Mouse (Mus musculus) fibroblast of lung, adult 2 months (primary cell): ENCODE results near the gene Zbed5.
"Not testable (repeated sequence)": the region's sequence is repeated elsewhere in the genome, so short reads cannot be mapped to it uniquely, and the experiment has no call there.

ENCODE experiments used
- DNase-seq: peaks from one replicate; pipeline ENCODE4 v3.0.0-alpha.2; 2011; ENCODE audit warnings: low read depth

Gene Zbed5

GRCm38 (mm10) chr5:129908242-129908965, 12.9 kb downstream of the Zbed5 start, which contains the start of gene Nupr1l:
Nupr1l (plus strand) TSS chr5:129908540.
- peak; percentile 51 for DNase-seq

- no peak for DNase-seq
These were observed 13.6 kb downstream of the Zbed5 start for GRCm38 (mm10) chr5:129909147-129909546.

- no peak for DNase-seq
These were observed 14.1 kb downstream of the Zbed5 start for GRCm38 (mm10) chr5:129909591-129909990.

GRCm38 (mm10) chr5:129914024-129914423, 18.5 kb downstream of the Zbed5 start:
- no peak for DNase-seq

- not testable (repeated sequence) for DNase-seq
These were observed 20.0 kb downstream of the Zbed5 start for GRCm38 (mm10) chr5:129915491-129915890.

- DNase-seq = no peak
These were observed 22.6 kb downstream of the Zbed5 start for GRCm38 (mm10) chr5:129918065-129918651.

- DNase-seq = no peak
These were observed 23.2 kb downstream of the Zbed5 start for GRCm38 (mm10) chr5:129918752-129919151.

GRCm38 (mm10) chr5:129919320-129919719, 23.8 kb downstream of the Zbed5 start:
- no peak for DNase-seq

- DNase-seq = no peak
These were observed 26.4 kb downstream of the Zbed5 start for GRCm38 (mm10) chr5:129921972-129922371.

GRCm38 (mm10) chr5:129924820-129925452, 29.4 kb downstream of the Zbed5 start:
- DNase-seq = no peak

- no peak for DNase-seq
These were observed 30.4 kb downstream of the Zbed5 start for GRCm38 (mm10) chr5:129925933-129926332.

GRCm38 (mm10) chr5:129929924-129930855, 34.7 kb downstream of the Zbed5 start:
- no peak for DNase-seq

GRCm38 (mm10) chr5:129936941-129937340, 41.4 kb downstream of the Zbed5 start:
- DNase-seq = no peak

- no peak for DNase-seq
These were observed 44.8 kb downstream of the Zbed5 start for GRCm38 (mm10) chr5:129940281-129940680.

GRCm38 (mm10) chr5:129940736-129941494, 45.4 kb downstream of the Zbed5 start:
- DNase-seq = no peak

- DNase-seq = peak; percentile 96
These were observed 46.0 kb downstream of the Zbed5 start, which contains the start of gene Vkorc1l1 for GRCm38 (mm10) chr5:129941495-129942045. Vkorc1l1 (plus strand) TSS chr5:129941970.

- DNase-seq = not testable (repeated sequence)
These were observed 46.8 kb downstream of the Zbed5 start for GRCm38 (mm10) chr5:129942073-129942939.

- DNase-seq = no peak
These were observed 47.9 kb downstream of the Zbed5 start for GRCm38 (mm10) chr5:129943402-129943801.

- no peak for DNase-seq
These were observed 52.1 kb downstream of the Zbed5 start for GRCm38 (mm10) chr5:129947528-129948033.

GRCm38 (mm10) chr5:129952143-129952542, 56.6 kb downstream of the Zbed5 start:
- DNase-seq = no peak
